Mouse (Mus musculus) cerebellum, adult 18-20 months (tissue): ENCODE results near the gene Mast4.

ENCODE experiments used
- DNase-seq, 2 experiments: peaks; one replicate each; pipeline ENCODE4 v3.0.0; 2021

Mast4 gene

DNA sequence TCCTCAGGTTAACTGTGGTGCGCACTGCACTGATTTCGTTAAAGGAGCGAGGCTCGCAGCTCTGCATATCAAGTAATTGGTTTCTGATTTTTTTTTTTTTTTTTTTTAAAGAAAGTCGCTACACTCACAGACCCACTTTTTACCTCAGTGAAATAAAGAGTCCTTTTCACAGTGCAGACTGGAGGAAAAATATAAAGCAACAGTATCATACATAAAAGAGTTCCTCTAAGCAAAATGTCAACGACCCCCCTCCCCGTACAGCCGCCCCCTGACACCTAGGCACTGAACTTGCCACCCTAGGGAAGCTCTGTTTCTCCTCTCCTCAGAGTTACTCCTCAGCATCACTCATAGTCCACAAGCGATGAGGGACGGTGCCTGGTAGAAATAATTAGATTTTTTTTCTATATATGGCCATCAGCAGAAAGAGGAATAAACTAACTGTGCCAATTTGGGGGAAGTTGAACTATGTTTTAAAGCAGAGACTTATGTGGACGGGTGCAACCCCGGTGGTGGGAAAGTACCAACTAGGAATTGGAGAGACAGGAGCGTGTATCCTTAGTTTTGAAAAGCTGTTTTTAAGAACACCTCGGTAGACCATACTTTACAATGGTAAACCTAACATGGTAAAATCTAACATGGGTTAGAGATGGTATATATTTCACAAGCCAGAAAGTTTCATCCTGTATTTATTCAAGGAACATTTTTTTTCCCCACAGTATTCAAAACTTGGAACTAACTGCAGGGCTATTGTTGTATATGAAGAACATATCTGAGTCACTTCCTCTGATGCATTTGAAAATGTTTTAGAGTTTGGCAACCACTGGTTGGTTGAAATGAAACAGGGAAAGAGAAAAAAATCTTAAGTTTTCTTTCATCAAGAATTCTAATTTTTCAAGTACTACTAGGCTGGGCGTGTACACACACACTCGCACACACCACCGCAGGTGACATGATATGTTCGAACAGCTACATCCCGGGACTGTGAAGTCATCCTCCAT, 375.7 kb downstream of the Mast4 start:
- no peak for DNase-seq

DNA sequence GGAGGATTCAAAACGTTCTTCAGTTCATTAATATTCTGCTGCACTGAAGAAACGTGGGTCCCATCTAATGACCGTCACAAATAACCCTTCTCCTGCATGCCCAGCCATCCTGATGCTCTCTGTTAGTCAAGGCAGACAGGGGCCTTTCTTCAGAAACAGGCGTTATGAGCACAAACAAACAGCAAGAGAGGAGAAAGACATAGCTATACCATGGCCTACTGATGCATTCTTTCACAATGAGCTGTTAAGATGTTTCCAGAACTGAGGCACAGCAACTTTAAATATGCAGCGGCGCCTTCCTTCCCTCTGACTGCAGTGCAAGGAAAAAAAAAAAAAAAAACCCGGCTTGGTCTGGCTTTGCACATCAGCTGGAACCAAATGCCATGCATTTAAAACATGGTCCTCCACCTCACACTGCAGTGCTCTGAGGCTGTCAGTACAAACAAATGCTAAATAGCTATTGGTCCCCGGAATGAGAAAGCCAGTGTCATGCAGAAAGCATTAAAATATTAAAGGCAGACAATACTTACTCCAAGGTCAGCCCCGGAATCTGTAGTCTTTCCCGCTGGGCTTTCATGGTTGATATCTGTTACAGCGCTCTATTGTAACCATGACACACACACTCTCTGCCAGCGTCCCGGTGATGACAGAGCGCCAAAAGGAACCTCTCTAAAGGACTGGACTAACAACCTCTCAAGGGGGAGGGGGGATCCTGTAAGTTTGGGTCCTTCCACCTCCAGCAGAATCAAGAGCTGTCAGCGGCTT, 376.6 kb downstream of the Mast4 start:
- no peak for DNase-seq

DNA sequence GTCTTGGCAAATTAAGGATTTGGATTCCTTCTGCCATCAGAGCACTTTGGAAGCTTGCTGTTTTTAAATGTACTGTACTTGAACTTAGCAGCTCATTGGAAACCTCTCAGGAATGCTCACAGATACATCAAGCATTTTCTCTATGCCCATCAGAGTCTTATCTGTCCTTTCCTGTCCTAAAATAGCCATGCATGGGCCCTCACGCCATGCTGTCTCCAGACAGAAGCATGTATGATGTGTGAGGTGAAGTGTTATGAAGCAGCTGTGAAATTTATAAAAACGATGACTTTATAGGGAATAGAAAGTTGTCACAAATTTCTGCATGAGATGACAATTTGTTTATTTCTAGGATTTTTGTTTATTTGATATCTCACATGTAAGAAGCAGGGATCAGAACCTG, 378.8 kb downstream of the Mast4 start:
- no peak for DNase-seq

DNA sequence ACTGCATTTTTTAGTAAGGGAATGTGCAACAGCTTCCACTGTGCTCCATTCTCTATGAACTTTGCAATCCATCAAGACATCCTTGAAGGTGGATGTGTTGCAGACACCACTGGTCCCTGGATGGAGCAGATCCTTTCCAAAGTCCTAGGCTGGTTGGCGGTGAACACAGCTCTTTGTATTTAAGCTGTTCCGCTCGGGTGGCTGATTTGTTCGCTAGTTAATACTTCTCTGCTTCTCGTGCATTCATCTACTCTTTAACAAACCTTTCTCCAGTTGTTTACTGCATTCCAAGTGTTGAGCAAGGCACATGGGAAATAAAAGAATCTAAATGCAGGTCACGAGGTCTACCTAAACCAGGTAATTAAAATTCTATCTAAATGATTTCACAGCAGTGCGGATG, 384.5 kb downstream of the Mast4 start:
- no peak for DNase-seq

DNA sequence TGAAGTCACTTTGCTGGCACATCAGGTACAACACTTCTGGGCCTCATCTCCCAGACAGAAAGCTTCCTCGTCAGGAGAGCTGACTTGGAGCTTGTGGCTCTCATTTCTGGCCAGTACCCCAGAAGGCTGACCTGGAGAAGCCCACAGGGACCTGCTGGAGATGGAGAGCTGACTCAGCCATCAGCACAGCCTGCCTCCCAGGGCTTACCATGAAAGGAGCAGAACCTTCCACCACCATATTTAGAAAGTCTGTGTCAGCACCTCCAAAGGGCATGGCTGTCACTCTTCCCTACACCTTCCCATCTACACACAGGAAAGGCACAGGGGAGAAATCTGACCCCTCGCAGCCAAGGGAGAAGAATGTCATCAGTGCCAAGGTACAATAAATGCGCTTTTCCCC, 385.3 kb downstream of the Mast4 start:
- no peak for DNase-seq

DNA sequence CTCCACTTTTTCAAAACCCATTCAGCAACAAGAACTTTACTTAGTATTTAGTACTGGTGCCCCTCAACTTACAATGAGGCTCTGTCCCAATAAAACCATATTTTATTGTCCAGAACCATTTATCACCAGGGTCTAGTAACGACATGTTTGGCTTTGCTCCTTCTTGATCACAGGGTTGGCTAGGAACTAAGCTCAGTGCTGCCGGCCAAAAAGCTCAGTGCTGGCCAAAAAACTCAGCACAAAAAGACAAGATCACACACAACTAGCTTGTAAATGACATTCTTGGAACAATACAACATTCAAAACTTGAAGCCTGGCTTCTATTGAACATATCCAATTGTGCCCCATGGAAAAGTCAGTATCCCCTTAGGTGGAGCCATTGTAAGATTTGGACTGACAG, 386.8 kb downstream of the Mast4 start:
- DNase-seq, result no peak

DNA sequence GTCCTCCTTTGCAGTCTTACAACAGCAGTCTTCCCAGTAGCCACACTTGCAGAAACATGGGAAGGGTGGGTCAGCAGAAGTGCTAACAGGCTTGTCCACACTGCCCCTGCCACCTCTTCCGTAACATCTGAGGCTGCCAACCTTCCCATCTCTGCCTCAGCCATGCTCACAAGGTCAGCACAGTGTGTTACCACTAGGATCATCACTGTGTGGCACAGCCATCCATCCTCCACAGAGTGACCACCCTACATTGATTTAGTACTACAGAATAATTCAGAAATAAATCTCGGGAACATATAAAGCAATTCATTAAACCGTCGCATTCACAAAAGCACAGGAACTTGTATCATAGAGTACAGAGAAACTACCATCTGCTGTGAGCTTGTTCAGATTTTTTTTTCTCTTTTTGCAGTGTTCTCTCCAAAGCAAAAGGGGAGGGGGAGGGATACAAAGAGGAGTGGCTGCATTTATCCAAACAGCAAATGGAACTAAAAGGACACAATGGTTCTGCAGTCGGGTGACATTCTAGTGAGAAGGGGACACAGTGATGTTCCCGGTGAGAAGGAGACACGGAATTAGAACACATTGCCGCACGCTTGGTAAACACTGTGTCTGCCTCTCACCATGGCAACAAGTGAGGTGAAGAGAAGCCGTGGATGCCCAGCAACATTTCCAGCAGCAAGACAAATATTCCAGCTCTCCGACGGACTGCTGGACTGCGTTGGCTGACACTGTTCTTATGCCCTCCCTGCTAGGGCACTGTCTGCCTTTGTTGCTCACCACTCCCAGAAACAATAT, 388.1 kb downstream of the Mast4 start:
- peak in 1 of 2 experiments; percentile 12 for DNase-seq

DNA sequence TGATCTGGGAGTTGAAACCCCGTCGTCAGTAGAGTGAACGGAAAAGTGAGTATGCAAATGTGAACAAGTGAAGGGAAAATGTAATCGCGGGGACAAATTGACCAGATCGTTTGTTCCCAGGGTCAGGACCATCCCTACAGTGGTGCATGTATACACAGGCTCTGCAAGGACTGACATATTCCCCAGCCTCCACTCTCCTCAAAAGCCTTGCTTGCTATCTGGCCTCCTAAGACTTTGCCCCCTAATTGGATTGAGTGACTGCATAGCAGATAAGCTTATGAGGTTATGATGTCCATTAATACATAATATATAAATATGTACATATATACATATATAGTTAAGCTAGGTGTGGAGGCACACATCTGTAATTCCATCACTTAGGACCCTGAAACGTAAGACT, 388.8 kb downstream of the Mast4 start:
- no peak for DNase-seq

DNA sequence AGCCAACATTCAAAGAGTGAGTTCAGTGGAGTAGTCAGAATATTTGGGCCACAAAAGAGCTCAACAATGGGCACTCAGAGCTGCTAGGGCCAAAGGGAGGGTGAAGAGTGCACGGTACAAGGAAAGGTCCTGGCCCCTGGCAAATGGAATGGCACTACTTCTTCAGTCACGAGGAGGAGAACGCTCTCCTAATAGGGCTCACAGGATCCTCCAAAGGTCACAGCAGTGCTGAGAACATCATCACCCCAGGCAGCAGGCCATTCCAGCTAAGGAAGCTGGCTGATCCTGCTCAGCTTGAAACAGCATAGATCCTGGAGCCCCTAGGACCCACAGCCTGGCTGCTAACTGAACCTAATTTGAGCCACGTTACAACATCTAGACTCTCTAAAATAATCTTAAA, 389.8 kb downstream of the Mast4 start:
- DNase-seq, result no peak

DNA sequence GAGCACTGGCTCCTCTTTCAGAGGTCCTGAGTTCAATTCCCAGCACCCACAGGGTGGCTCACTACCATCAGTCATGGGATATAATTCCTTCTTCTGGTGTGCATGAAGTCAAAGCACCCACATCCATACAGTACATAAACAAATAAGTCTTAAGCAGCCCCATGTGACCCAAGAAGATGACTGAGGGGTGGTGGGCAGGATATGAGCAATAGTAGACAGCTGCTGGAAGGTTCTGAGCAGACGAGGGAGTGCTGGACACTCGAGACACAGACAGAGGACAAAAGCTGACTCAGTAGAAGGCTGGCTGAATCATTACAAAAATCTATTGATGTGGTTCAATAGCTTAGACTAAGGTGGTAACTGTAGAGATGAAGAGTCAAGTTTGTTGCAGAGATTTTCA, 391.7 kb downstream of the Mast4 start:
- no peak for DNase-seq

DNA sequence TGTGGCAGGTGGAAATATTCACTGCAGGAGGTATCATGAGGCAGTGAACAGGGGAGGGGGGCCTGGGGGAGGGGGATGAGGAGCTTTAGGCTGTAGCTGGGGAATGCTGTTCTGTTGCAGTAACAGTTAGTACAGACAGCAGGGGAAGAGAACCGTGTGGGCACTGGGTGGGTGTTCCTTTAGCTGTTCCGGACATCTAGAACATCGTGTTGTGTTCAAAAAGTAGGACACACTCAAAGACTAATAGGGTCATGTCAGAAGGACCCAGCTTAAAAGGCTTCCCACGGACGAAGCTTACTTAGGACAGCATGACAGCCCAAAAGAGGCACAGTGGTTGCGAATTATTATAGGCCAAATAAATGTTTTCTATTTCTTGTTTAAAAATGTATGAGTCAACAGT, 393.8 kb downstream of the Mast4 start:
- no peak for DNase-seq

DNA sequence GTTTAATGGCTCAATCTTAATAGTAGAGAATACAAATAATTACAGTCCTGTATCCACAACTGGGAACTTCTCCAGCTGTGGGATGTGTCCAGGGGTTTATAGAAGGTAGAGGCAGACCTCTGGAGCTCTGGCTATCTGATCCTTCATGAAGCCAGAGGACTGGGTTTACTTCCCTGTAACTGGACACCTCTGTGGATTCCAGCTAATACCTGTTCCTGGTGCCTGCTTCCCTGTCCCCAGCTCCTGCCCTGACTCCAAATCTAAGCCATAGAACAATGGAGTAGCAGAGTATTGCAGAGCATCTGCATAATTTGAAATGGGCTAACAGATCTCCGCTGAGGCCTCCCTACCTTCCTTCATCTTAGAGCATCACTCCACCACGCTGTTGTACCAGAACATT, 398.1 kb downstream of the Mast4 start:
- DNase-seq, result no peak

DNA sequence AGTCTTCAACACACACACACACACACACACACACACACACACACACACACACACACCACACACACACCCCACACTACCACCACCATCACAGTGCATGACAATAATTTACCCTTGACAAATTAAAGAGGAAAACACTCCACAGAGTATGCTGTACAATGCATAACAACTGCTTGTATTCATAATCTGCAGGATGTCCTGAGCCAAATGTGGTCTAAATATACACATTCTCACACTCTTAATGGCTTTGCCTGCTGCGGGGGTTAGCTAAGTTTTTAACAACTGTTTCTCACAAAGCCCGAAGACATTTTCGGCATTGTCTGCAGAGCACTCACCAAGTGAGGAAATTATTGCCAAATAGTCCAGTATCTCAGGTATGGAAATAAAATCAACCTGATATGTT, 398.5 kb downstream of the Mast4 start:
- no peak for DNase-seq

DNA sequence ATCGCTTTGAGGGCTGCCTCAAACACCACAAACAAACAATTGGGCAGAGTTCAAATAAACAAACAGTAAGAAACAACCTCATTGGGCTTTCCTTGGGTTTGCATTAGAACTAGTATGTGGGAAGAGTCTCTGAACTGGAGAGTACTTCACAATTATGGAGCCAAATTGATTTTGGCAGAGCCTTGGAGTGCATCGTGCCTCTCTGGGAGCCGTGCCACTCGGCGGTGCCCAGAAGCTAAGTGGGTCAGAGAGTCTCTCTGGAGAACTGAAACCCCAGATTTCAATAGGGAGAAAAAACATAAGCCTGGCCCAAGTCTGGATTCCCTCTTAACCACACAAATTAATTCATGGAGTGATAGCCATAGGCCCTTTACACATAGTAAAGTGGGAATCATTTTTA, 400.6 kb downstream of the Mast4 start:
- peak; percentile 27 to 34 for DNase-seq

DNA sequence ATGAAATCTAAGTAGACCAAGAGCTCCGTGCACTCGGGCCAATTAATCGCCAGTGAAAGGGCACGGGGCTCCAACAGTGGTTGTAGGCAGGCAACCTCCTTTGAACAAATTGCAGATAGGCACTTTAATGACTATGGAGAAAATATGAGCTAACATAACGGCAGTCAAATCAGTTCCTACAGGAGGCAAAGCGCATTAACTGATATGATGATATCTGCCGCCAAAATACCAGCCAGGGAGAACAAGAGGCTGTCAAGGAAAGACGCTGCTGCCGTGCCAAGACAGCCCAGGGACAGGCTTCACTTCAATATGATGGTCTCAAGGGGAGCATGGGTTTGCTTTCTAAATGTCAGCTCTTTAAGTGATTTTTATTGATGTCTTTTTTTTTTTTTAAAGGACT, 401.9 kb downstream of the Mast4 start:
- no peak for DNase-seq

DNA sequence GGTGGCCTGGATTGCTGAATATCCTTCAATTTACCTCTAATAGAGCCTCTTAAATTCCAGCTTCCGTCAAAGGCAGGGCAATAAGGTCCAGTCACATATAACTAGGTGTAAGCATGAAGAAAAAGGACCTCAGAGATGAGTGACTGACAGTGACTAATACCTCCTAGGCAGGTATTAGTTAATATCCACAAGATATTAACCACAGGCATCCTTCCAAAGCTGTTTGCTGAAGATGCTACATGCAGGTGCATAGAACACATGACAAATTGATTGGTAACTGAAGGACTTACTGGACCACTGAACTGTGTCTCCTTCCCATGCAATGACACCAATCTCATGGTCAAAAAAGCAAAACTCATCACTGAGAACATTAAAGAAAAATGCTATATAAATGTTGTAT, 402.3 kb downstream of the Mast4 start:
- DNase-seq, result no peak

DNA sequence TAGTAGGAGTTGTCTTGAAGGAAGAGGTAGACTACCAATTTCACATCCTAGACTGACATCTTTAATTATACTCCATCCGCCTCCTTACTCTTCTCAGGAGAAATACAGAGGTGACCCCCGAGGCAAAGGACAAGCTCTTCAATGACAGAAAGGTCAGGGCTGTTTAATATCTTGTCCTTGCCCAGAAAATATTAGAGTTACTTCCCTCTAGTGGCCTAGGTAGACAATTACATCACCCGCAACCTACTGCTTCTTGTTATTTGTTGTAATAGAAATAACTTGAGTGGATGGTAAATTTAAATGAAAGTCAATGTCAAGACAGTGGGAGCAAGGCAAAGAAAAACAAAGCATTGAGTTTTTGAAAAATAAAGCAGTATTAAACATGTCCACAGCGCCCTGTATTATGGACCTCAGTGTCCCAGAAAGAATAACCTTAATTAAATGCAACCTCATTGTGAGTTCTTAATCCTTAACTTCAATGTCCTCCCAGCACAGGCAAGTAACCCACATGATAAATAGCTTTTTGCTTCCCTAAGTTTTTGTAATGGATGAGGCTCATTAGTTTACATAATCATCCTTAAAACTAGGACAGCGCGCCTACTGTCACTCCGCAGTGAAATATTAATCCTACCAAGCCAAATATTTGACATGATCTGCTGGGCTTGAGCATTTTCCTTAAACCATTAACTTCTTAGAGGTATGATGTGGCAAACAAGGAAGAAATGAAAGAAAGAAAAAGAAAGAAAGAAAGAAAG, 408.3 kb downstream of the Mast4 start:
- no peak for DNase-seq

DNA sequence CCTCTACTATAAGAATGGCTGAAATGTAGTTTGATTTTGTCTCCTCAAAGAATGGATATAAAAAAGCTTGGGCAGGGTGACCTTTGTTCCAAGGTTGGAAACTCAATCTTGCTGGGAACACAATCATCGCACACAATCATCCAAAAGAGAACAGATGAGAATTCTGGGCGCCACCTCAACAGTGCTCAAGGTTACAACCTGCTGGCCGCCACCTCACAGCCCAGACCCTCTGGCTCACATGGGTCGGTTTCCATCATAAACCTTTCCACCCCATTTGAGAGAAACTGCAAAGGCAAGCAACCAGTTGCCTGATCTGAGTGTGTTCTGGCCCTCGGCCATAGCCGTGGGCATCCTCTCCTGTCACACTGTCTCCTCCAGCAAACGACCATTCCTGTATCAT, 414.6 kb downstream of the Mast4 start:
- no peak for DNase-seq

DNA sequence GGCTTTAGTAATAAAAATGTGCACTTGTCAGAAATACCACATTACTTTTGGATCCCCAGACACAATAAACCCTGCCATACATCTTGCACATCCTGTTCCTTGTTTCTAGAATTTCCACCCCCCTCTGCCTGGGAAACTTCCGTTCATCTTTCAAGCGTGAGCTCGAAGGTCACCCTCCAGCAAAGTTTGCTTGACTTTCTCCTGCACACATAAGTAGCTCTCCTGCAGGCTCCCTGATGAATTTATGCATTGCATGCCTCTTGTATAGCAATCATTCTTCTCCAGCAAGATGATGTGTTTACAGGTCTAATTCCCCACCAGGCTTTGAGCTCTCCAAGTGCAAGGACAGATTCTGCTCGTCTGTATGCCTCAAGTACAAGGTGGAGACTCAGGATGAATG, 415.7 kb downstream of the Mast4 start:
- no peak for DNase-seq

DNA sequence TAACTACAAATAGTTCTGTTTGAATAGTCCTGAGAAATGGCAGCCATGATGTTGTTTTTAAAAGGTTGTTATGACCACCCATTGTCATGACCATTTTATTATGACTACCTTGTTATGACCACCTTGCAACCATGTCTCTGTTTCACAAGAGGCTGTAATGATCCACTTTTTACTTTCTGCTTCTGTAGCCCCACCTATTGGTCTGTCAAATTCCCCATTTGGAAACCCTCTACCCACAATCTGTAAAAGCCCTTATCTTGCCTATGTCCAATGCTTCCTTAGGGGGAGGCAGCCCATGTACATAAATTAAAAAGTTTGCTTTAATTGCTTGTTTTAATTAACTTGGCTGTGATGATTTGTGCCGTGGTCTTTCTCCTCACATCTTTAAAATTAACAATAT, 419.0 kb downstream of the Mast4 start:
- no peak for DNase-seq

DNA sequence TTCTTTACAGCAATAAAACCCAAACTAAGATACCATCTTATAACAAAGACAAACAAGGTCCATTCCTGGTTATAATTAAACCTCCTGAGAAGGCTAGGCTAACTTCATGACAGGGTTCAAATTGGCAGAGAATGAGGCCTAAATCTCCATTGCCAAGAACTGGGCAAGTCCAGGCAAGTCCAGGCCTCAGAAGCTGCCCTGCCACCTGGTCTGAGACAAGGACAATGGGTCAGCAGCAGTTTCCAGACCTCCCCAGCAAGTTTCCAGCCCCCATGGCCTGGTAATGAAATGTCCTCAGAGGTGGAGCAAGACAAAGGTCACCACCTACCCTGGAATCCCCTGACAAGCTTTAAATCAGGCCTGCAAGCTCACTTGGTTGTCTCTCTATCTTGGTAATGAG, 419.5 kb downstream of the Mast4 start:
- no peak for DNase-seq

DNA sequence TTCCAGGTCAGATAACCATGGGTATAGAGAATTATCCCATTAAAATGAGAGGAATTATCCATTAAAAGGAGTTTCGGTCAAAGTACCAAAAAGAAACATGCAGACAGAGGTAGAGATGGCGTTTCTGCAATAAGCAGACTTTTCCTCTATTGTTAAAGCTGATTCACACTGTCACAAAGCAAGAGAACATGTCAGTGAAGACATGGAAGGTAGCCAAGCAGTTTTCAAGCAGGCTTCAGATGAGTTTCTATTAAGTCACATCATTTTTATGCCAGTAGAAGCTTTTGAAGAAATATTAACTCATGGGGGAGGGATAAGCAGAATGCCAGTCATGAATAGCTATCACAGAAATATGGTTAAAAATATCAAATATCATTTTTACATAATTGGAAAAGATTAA, 420.4 kb downstream of the Mast4 start:
- DNase-seq, result no peak

DNA sequence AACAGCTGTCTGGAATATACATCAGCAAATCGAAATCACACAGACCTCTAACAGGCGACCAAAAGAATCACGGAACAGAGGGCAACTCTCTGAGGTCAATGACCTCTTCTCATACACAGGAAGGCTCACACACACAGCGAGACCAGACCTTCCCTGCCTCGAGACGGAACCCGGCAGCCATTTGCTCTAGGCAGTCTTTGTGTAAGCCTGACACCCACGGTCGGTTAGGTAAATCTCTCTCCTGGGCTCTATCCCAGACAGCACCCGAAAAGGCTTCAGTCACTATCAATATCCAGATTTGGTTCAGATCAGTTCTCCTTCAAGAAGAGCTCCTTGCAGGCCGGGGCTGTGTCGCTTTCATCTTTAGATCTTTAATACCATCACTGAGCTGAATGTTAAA, 421.4 kb downstream of the Mast4 start:
- no peak for DNase-seq
